Mouse (Mus musculus) liver, postnatal 0 days (tissue): ENCODE data around the gene Myo18b. TPM values are rescaled to one million over a fixed set of nuclear protein-coding genes. Genes with fewer than 3 reads are reported as not detected.

ENCODE experiments used
- ATAC-seq: fragments of 200-750 bp; cut with Nextera tagmentation; 2 replicates; pipeline ENCODE4 v1.8.0; 2017; ENCODE audit warnings: mild to moderate bottlenecking, moderate library complexity
- DNase-seq: peaks from one replicate; pipeline ENCODE4 v3.0.0-alpha.2; 2016
- H3K27ac ChIP-seq: fragments of 300-500 bp; sonication (generic); 2 replicates; pipeline ENCODE4 v1.5.1; 2014; ENCODE audit warnings: antibody characterized with exemption, moderate library complexity, mild to moderate bottlenecking, low read depth
- H3K27me3 ChIP-seq: fragments of 300-500 bp; sonication (generic); 2 replicates; pipeline ENCODE4 v1.6.1; 2014; ENCODE audit warnings: low read length, control low read depth, mixed read lengths; ENCODE audit not compliant: insufficient read depth
- H3K36me3 ChIP-seq: fragments of 300-500 bp; sonication (generic); replicated peaks from 2 replicates; pipeline ENCODE4 v1.6.1; 2014; ENCODE audit warnings: mild to moderate bottlenecking, control low read depth, low read length, moderate library complexity, mixed read lengths; ENCODE audit not compliant: insufficient read depth
- H3K4me1 ChIP-seq: fragments of 300-500 bp; sonication (generic); 2 replicates; pipeline ENCODE4 v1.6.1; 2014; ENCODE audit warnings: antibody characterized with exemption, mild to moderate bottlenecking, control low read depth; ENCODE audit not compliant: insufficient read depth
- H3K4me2 ChIP-seq: fragments of 300-500 bp; sonication (generic); 2 replicates; pipeline ENCODE4 v1.6.1; 2014; ENCODE audit warnings: low read depth, mild to moderate bottlenecking, low read length, moderate library complexity, mixed read lengths
- H3K4me3 ChIP-seq: fragments of 300-500 bp; sonication (generic); 2 replicates; pipeline ENCODE4 v1.5.1; 2014; ENCODE audit warnings: low read depth, low read length
- H3K9ac ChIP-seq: fragments of 300-500 bp; sonication (generic); replicated peaks from 2 replicates; pipeline ENCODE4 v1.6.1; 2014; ENCODE audit warnings: mild to moderate bottlenecking, moderate library complexity
- H3K9me3 ChIP-seq: fragments of 300-500 bp; sonication (generic); 2 replicates; pipeline ENCODE4 v1.6.1; 2016; ENCODE audit warnings: mild to moderate bottlenecking, control low read depth, low read length, mixed read lengths
- CTCF ChIP-seq: sonication (generic); IDR thresholded peaks from 2 replicates; pipeline ENCODE4 v1.5.1; 2016; ENCODE audit warnings: antibody characterized with exemption, low read depth
- EP300 ChIP-seq: IDR thresholded peaks from 2 replicates; pipeline ENCODE4 v1.6.1; 2016; ENCODE audit warnings: antibody characterized with exemption, low read depth, mild to moderate bottlenecking
- WGBS: fragments of 180-500 bp; shearing (Covaris S2); extraction: QIAGEN DNeasy Blood & Tissue Kit; methylation state at CpG from one replicate; pipeline ENCODE4 v1.1.7; 2014; ENCODE audit not compliant: insufficient replicate concordance; 5-methylcytosine and 5-hydroxymethylcytosine counted together
- polyA plus RNA-seq: library from polyadenylated mRNA; unstranded; fragments of >200 nt; fragmentation: Nextera tagmentation; extraction: Ambion mirVana; gene quantifications from 2 replicates; pipeline ENCODE4 v1.2.1, GENCODE M21; 2015

The Myo18b gene
- polyA plus RNA-seq, 1 experiment from 2014 or later = not detected

DNA sequence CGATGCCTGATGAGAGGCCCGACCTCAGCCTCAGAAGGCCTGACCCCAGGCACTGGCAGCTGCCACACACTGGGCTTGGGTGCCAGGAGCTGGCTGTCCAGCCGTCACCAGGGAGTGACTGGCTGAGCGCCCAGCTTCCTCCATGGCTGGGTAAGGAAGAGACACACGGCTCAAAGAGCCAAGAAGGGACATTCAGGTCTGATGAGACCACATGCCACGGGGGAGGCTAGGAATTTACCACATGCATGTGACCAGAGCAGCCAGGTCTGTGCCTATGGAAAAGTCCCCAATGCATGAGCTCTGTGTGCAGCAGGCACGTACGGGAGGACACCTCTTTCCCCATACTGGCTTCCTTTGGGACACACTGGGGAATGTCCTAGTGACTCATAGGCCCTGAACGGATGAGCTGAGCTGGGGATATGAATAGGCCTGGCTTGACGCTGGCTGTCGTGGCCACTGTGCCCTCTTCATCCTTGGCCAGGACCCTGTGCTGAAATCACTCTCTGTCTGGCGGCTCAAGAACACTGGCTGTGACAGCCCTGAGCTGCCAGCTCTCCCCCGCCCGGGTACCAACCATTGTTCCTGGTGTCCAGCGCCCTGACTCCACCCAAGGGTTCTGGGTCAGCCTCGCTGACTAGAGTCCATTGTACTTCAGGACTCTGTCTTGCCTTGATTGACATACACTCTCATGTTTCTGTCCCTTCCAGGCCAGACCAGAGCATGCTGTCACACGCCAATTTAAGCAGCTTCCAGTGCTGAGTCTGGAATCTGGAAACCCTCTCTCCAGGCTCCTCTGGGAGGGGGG, 9.3 kb downstream of the Myo18b start:
- H3K9ac ChIP-seq = no peak overlapping the region
- H3K9me3 ChIP-seq = no peaks in the 10 kb centered on the region
- H3K27ac ChIP-seq = no peak overlapping the region
- no peak overlapping the region for H3K4me3 ChIP-seq
- ATAC-seq = no peak
- 65% methylated on average over 17 of the region's 17 CpGs for WGBS
- H3K4me1 ChIP-seq = no peaks in the 10 kb centered on the region
- no peak for DNase-seq
- no peaks in the 10 kb centered on the region for H3K36me3 ChIP-seq
- TF ChIP-seq CTCF (no peak), EP300 (no peak)
- H3K27me3 ChIP-seq = no peaks in the 10 kb centered on the region
- H3K4me2 ChIP-seq = no peak overlapping the region

DNA sequence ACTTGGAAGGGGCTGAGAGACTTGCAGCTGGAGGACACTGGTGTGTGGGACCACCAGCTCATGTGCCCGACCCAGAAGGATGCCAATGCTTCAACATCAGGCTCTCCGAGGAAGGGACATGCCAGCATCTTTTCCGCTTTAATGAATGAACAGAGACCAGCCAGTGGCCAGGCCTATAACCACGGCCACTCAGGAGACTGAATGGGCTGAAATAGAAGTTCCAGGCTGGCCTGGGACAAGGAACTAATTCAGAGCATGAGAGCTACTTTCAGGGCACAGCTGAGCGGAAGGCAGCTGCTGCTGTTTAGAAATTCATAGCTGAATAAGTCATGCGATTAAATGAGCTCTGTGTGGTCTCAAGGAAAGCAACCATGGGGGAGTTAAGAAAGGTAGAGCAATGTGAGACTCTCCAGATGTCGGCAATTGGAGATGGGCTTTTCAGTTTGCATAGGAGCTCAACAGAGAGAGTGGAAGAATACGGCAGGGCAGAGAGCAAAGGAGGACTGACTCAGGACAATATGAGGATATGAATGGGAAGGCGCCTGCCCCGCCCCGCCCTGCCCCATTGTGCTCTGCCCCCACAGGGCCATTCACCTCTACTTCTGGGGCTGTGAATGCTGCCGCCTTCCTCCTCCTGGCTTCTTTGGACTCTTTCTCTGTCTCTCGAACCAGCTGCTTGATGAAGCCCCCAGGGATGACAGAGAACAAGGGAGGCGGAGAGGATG, 18.6 kb downstream of the Myo18b start:
- Histone ChIP-seq H3K9me3 (no peaks in the 10 kb centered on the region), H3K9ac (no peak overlapping the region), H3K4me1 (no peaks in the 10 kb centered on the region), H3K4me2 (no peak overlapping the region), H3K27me3 (no peaks in the 10 kb centered on the region), H3K4me3 (no peak overlapping the region), H3K27ac (no peak overlapping the region), H3K36me3 (no peaks in the 10 kb centered on the region)
- 72% methylated on average over 14 of the region's 14 CpGs for WGBS
- no peak for TF ChIP-seq EP300
- no peak for TF ChIP-seq CTCF
- DNase-seq (no peak), ATAC-seq (no peak)

GRCm38 (mm10) chr5:112876846-112877390, 19.2 kb downstream of the Myo18b start:
- TF ChIP-seq EP300 (no peak), CTCF (peak; percentile 88)
- no peaks in the 10 kb centered on the region for H3K27me3 ChIP-seq
- no peaks in the 10 kb centered on the region for H3K36me3 ChIP-seq
- ATAC-seq = no peak
- H3K9ac ChIP-seq = no peak overlapping the region
- no peaks in the 10 kb centered on the region for H3K4me1 ChIP-seq
- no peaks in the 10 kb centered on the region for H3K9me3 ChIP-seq
- no peak overlapping the region for H3K27ac ChIP-seq
- DNase-seq = no peak
- no peak overlapping the region for H3K4me3 ChIP-seq
- WGBS = 25% methylated on average over 4 of the region's 4 CpGs
- H3K4me2 ChIP-seq = no peak overlapping the region

GRCm38 (mm10) chr5:112872999-112873398, 23.2 kb downstream of the Myo18b start:
- WGBS = 53% methylated on average over 6 of the region's 6 CpGs
- TF ChIP-seq EP300 (no peak), CTCF (no peak)

DNA sequence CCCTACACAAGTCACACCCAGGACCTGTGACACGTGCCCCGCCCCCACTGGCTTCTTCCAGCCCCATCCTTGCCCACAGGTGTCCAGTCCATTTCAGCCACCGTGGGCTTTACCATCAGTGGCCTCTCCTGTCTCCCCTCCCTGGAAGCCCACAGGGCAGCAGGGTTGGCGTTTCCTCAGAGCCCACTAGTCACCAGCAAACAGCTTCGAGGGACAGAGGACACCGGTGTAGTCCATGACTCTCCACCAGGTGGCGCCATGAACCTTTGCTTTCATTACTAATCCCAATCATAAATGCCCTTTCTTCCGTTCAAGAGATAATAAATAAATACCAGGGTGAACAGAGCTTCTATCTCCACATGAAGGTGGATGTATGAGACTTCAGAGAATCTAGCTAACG, 25.4 kb downstream of the Myo18b start:
- no peak overlapping the region for H3K4me2 ChIP-seq
- DNase-seq = peak; percentile 76
- no peaks in the 10 kb centered on the region for H3K9me3 ChIP-seq
- no peaks in the 10 kb centered on the region for H3K36me3 ChIP-seq
- ATAC-seq = no peak
- no peaks in the 10 kb centered on the region for H3K4me1 ChIP-seq
- WGBS = 21% methylated on average over 9 of the region's 9 CpGs
- H3K27me3 ChIP-seq = no peaks in the 10 kb centered on the region
- no peak overlapping the region for H3K4me3 ChIP-seq
- no peak overlapping the region for H3K27ac ChIP-seq
- no peak overlapping the region for H3K9ac ChIP-seq
- TF ChIP-seq CTCF (peak; percentile 86), EP300 (no peak)

More at GRCm38 (mm10) chr5:112872999-112873398, 23.2 kb downstream of the Myo18b start:
- no peaks in the 10 kb centered on the region for H3K27me3 ChIP-seq
- DNase-seq (no peak), ATAC-seq (peak; percentile 44; the same call in 1 of the 2 replicates)
- H3K4me2 ChIP-seq = no peak overlapping the region
- no peak overlapping the region for H3K4me3 ChIP-seq
- H3K27ac ChIP-seq = no peak overlapping the region
- no peaks in the 10 kb centered on the region for H3K4me1 ChIP-seq
- no peaks in the 10 kb centered on the region for H3K9me3 ChIP-seq
- H3K36me3 ChIP-seq = no peaks in the 10 kb centered on the region
- H3K9ac ChIP-seq = no peak overlapping the region

DNA sequence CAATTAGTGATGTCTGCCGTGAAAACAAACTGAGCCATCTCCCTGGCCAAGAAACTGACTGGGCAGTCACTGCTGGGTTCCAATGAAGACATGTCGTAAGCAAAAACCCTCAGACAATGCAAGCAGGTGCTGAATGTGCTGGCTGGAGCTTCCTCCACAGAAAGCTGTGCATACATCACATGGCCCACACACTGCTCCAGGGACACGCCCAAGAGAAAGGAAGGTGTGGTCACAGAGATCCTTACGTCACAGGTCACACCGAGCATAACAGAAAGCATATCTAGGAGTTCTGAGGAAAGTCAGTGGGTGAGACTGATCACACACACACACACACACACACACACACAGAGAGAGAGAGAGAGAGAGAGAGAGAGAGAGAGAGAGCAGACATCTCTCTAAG, 27.5 kb downstream of the Myo18b start:
- no peak overlapping the region for H3K4me3 ChIP-seq
- H3K36me3 ChIP-seq = no peaks in the 10 kb centered on the region
- H3K4me2 ChIP-seq = no peak overlapping the region
- no peak overlapping the region for H3K27ac ChIP-seq
- ATAC-seq = no peak
- 61% methylated on average over 5 of the region's 5 CpGs for WGBS
- H3K9me3 ChIP-seq = no peaks in the 10 kb centered on the region
- DNase-seq = no peak
- TF ChIP-seq CTCF = no peak
- no peak for TF ChIP-seq EP300
- H3K4me1 ChIP-seq = no peaks in the 10 kb centered on the region
- 0 out of 2 replicates have a peak, but pooled peaks cover 4% of the 10 kb centered on the region for H3K27me3 ChIP-seq
- no peak overlapping the region for H3K9ac ChIP-seq
